Mouse (Mus musculus) v-Abl transformed pro-B cells (cell line): ENCODE measurements around the gene Anp32a.

Experiments used
- in situ Hi-C, 2 experiments: fragments of 400-800 bp; cut with MboI; formaldehyde crosslinking; loops; one replicate each; pipeline ENCODE4 v1.15.1; 2025; ENCODE audit not compliant: unreplicated experiment in 2 of 2

The Anp32a gene

DNA sequence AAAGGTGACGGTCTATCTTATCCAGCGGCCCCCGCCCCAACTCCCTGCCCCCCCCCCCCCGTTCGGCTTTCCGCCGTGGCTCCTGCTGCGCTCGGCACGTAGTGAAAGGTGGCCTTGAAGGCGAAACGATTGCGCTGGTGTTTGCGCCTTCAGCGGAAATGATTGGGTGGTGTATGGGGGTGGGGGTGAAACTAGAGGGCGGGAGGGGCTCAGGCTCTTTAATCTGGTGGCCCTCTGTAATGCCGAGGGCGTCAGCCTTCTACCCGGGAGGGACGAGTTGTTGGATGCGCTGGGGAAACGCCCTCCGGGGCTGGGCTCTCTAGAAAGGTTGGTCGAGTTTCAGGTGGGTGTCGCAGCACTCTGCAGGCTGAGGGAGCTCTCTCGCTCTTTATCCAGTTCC is 3.5 kb downstream of the Anp32a start:
- in situ Hi-C loops, result loop anchor here (10.0 to 25.0 kb wide), 3 partner anchors 220 to 793 kb away; partner anchors contain the start of genes Glce (in 1 of the 2), Kif23 (in 1 of the 2) and Skor1 (in 1 of the 2)

GRCm38 (mm10) chr9:62345081-62345481 is 4.0 kb downstream of the Anp32a start:
- in situ Hi-C loops, result loop anchor here (10.0 to 25.0 kb wide), 3 partner anchors 220 to 792 kb away; partner anchors contain the start of genes Glce (in 1 of the 2), Kif23 (in 1 of the 2) and Skor1 (in 1 of the 2)

DNA sequence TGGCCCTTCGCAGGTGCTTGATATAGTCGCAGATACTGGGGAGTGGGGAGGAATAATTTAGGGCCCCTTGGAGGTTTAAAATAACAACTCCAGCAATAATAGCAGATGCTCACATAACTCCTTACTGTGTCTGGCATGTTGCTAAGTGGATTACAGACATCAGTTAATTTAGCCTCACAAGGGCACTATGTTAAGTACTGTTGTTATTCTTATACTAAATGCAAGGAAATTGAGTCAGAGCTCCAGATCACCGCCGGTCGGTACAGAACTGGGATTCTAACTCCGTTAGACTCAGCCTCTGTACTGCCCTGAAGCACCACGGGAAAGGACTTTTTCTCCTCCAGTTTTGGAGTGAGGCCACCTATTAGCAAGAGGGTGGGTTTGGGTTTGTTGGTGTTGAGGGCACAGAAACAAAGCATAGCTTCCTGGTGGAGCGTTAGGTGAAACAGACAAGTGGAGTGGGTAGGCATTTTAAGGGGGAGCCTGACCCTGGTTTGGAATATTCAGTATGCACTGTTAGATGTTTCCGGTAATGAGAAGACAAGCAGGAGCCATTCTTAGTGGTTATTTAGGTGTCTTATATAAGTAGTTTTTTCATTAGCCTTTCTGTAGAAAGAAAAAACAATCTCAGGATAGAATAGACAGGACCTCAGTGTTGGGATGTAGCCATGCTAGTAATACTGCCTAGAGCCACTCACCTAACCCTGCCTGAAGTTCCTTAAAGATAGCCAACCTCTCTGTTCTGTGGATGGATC is 4.7 kb downstream of the Anp32a start:
- in situ Hi-C loops, result loop anchor here (10.0 to 25.0 kb wide), 3 partner anchors 221 to 791 kb away; partner anchors contain the start of genes Glce (in 1 of the 2), Kif23 (in 1 of the 2) and Skor1 (in 1 of the 2)

DNA sequence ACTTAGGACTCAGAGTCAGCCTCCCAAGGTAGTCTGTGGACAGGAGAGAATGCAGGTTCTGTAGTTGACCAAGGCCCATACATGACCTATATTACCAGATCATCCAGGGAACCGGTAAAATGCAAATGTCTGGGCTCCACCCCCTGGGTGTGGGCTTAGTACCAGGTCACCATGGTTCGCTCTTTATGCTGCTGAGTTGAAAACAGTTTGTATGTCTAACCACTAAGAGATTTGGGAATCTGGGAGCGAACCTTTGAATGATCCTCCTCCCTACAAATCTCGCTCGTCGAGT is 5.2 kb downstream of the Anp32a start:
- in situ Hi-C loops, result loop anchor here (10.0 to 25.0 kb wide), 3 partner anchors 222 to 791 kb away; partner anchors contain the start of genes Glce (in 1 of the 2), Kif23 (in 1 of the 2) and Skor1 (in 1 of the 2)

- in situ Hi-C loops, result loop anchor here (10.0 to 25.0 kb wide), 3 partner anchors 222 to 790 kb away; partner anchors contain the start of genes Glce (in 1 of the 2), Kif23 (in 1 of the 2) and Skor1 (in 1 of the 2)
Measured at GRCm38 (mm10) chr9:62347201-62347600, 6.1 kb downstream of the Anp32a start.

- in situ Hi-C loops, result loop anchor here (10.0 to 25.0 kb wide), 3 partner anchors 223 to 789 kb away; partner anchors contain the start of genes Glce (in 1 of the 2), Kif23 (in 1 of the 2) and Skor1 (in 1 of the 2)
Measured at GRCm38 (mm10) chr9:62348050-62348449, 7.0 kb downstream of the Anp32a start.

DNA sequence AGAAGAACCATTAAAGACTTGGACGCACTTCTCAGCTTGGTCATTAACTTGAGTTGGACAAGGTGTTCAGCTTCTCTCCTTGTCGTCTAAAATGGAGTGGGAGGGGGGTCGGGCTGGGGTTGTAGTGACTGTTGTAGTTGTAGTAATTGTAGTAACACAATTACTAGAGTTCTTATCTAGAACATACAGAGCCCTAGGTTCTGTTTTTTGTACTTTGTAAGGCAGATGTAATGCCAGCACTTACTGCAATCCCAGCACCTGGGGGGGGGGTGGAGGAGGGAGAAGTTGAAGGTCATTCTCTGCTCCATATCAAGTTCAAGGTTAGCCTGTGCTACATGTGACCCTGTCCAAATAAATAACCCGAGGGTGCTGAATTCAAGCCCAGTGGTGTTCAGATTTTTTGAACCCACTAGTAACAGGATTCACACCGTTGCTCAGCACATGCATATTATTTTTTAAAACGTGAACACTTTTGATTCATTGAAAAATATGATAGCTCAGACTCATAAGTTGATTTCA is 7.4 kb downstream of the Anp32a start:
- in situ Hi-C loops, result loop anchor here (10.0 to 25.0 kb wide), 3 partner anchors 224 to 789 kb away; partner anchors contain the start of genes Glce (in 1 of the 2), Kif23 (in 1 of the 2) and Skor1 (in 1 of the 2)

GRCm38 (mm10) chr9:62349250-62349649 is 8.2 kb downstream of the Anp32a start:
- in situ Hi-C loops, result loop anchor here (10.0 to 25.0 kb wide), 3 partner anchors 224 to 788 kb away; partner anchors contain the start of genes Glce (in 1 of the 2), Kif23 (in 1 of the 2) and Skor1 (in 1 of the 2)

- in situ Hi-C loops, result no loop called here
Measured at GRCm38 (mm10) chr9:62350721-62351120, 9.6 kb downstream of the Anp32a start.

GRCm38 (mm10) chr9:62351200-62351599 is 10.1 kb downstream of the Anp32a start:
- in situ Hi-C loops, result no loop called here

DNA sequence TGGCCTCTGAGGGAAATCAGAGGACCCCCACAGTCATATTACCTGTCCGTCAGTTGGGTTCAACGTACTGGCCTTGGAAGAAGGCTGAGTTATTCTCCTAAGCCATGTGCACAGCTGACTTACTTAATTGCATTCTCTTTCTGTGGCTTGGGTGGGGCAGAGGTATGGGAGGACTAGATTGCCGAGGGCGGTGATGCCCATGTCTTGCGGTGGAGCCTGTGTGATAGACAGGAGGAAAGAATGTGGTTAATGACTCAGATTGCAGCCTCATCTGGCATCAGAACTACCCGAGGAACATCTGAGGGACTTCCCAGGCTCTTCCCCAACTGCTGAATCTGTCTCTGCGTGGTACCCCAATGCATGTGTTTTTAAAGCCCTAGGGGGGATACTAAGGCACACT is 12.7 kb downstream of the Anp32a start:
- in situ Hi-C loops, result no loop called here

DNA sequence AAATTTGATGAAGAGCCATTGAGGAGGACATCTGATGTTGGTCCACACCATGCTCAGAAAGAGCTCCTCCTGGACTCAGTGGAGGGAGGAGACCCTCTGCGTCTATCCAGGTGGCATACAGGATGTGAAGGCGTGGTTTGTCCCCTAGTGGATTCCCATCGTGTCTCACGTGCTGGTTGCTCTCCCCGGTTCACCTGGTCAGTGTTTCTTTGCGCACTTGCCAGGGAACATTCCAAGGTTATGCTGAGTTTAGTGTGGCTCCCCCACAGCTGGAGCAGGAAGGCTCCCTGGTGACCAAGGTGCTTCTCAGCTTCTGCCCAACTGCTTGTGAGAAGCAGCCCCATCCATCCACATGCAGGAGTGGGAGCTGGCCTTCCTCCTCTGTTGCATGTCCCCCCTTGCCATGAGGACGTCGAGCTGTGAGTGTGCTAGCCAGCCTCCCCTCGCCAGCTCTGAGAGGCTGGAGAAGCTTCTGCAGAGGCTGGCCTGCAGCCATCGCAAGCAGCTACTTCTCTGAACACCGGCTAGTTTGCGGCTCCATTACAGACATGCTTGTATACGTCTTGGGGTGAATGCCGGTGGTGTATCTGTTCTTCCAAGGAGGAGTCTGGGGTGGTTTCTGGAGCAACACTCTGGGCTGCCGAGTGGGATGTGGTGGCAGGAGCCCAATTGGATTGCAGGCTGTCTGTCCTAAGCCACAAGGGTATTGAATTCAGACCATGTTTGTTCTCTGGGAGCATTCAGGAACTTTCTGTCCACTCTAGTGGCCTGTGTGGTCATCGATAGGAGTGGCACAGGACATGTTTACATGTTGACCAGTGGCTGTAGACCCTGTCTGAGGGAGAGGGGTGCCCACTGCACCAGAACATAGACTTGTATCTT is 14.0 kb downstream of the Anp32a start:
- in situ Hi-C loops, result no loop called here

GRCm38 (mm10) chr9:62355763-62356162 is 14.7 kb downstream of the Anp32a start:
- in situ Hi-C loops, result no loop called here

- in situ Hi-C loops, result no loop called here
Measured at GRCm38 (mm10) chr9:62357593-62357992, 16.5 kb downstream of the Anp32a start.

GRCm38 (mm10) chr9:62358851-62359250 is 17.8 kb downstream of the Anp32a start:
- in situ Hi-C loops, result no loop called here

- in situ Hi-C loops, result no loop called here
Measured at GRCm38 (mm10) chr9:62360889-62361288, 19.8 kb downstream of the Anp32a start.

DNA sequence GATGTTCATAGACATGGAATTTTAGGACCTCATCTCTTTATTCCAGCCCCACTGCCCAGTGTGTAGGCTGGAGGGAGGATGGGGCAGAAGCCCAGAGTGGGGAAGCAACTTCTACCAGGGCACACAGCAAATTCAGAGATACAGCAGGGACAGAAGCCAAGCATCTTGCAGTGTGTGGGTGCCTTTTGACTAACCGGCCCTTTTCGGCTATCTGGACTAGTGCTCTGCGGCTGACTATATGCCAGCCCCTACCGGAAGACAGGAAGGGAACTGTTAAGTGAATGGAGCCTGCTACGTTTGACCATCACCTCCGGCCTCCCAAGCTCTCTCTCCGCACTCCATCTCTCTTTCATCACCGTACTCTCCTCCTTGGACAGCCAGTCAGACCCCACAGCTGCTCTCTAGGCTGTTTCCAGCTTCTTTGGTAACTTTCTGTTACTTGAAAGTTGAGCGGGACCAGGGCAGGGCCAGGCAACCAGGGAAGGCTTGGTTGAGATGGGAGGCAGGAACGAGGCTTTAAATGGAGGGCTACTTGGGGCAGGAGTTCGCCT is 21.8 kb downstream of the Anp32a start:
- in situ Hi-C loops, result no loop called here

DNA sequence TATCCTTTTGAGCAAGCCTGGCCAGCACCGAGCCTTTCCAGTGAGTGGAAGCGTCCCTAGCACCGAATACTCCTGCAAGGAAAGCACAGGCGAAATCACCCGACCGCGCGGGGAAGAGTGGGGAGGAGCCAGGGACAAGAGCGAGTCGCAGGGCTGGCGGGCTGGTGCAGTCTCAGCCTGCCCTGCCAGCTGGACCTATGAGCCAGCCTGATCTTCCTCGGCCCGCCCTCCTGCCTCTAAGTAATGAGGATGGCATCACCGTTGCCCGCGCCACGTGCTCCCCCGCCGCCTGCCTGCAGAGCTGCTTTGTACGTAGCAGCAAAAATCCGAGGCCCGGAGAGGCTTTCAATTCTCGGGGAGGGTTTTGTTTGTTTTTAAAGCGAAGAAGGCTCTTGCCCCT is 22.5 kb downstream of the Anp32a start:
- in situ Hi-C loops, result no loop called here

DNA sequence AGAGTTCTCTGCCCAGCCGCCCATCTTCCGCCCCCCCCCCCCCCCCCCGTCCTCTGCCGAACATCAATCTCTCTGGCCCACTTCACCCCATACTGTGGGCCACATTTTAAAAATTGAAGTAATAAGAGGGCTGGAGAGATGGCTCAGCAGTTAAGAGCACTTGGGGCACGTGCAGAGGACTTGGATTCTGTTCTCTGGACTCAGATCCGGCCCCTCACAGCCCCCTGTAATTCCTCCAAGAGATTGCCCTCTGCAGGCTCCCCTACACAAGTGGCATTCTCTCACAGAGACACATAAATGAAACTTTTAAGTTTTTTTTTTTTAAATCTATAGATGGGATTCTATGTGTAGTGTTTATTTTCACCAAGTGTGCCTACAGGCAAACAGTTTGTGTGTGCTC is 23.1 kb downstream of the Anp32a start:
- in situ Hi-C loops, result no loop called here

GRCm38 (mm10) chr9:62364831-62365230 is 23.7 kb downstream of the Anp32a start:
- in situ Hi-C loops, result loop anchor here in 1 of 2 experiments (5.0 kb wide), 1 partner anchor 48 kb away; no protein-coding TSS in a partner anchor
